Mouse (Mus musculus) neutrophil, adult 65 days (primary cell): ENCODE data around the gene Hist1h2ae. TPM values are rescaled to one million over a fixed set of nuclear protein-coding genes. Genes with fewer than 3 reads are reported as not detected.

ENCODE experiments used
- total RNA-seq: library from RNA; stranded (reverse); gene quantifications from 2 replicates; pipeline ENCODE4 v1.2.4, GENCODE M21; 2023

Gene Hist1h2ae
- total RNA-seq, result 112 and 128 TPM in 2 replicates

DNA sequence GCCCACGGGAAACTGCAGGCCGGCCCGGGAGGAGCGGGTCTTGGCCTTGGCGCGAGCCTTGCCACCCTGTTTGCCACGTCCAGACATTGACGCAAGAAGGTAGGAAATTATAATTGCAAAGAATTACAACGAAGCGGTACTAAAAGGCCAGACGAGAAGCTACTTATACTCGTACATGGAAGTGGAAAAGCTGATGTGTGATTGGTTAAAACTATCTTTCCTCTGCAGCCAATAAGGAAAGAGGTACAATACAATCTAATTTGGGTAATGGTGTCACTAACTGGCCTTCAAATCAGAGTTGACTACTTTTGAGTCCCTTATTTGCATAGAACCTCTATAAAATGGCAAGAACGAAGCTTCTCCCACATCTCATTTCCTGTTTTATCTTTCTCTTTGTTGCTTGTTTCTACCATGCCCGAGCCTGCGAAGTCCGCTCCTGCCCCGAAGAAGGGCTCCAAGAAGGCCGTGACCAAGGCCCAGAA lies at the start of gene Hist1h2ae, which contains the start of gene Hist1h2bg:
Gene Hist1h2ae, minus strand, starts transcription at position 199 of the 482 bp plus-strand sequence.
Gene Hist1h2bg, plus strand, starts transcription at position 375 of the 482 bp plus-strand sequence.

DNA sequence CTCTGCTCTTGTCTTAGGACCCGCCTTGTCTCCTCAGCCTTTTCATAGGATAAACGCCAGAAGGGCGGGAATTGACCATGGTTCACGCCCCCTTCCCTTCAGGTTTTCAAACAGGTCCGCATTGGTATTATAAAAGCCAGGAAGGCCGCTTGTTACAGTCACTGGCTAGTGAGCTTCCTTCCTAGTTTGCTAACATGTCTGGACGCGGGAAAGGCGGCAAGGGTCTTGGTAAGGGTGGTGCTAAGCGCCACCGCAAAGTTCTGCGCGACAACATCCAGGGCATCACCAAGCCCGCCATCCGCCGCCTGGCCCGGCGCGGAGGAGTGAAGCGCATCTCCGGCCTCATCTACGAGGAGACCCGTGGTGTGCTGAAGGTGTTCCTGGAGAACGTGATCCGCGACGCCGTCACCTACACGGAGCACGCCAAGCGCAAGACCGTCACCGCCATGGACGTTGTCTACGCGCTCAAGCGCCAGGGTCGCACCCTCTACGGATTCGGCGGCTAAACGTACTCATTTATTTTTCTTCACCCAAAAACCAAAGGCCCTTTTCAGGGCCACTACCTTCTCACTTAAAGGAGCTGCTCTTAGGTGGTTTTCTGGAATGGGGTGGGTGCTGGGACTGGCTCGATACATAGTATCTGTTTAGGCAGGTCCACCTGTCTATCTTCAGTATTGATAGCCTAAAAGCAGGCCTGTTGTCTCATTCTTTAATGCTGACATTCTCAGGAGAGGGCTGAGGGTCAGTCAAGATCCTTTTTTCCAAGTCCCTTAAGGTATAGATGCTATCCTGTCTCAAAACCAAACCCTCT lies 10.6 kb upstream of the Hist1h2ae start, which contains the start of gene Hist1h4d:
Gene Hist1h4d, plus strand, starts transcription at position 191 of the 811 bp plus-strand sequence.

DNA sequence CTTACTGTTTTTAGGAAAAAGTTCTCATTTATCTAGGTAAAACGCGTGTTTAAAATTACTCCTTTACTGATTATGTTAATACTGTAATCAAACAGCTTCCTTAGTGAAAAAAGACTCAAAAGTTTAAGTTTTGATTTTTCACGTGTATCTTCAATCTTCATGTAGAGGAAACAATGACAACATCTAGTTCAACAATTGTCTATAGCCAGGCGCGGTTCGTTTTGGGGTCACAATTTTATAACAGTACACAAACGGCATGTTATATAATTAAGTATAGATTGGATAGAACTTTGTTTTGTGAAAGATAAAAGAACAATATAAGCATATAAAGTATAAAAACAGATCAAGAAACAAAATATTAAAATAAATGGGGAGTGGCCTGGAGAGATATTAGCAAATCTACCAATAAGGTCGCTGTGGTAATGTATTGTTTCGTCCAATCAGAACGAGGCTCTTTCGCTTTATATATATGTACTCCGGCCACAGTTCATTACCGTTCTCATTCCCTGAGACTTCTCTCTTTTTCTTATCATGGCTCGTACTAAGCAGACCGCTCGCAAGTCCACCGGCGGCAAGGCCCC lies 4.3 kb upstream of the Hist1h2ae start, which contains the start of gene Hist1h3d:
Gene Hist1h3d, plus strand, starts transcription at position 493 of the 581 bp plus-strand sequence.

GRCm38 (mm10) chr13:23573898-23574524 lies 3.0 kb upstream of the Hist1h2ae start, which contains the start of the genes Hist1h2bf and Hist1h2ad:
Hist1h2bf (minus strand) TSS chr13:23574196.
Hist1h2ad (plus strand) TSS chr13:23574381.

GRCm38 (mm10) chr13:23561883-23562659 lies 8.9 kb downstream of the Hist1h2ae start, which contains the start of gene Hist1h3e:
Hist1h3e (minus strand) TSS chr13:23562369.

DNA sequence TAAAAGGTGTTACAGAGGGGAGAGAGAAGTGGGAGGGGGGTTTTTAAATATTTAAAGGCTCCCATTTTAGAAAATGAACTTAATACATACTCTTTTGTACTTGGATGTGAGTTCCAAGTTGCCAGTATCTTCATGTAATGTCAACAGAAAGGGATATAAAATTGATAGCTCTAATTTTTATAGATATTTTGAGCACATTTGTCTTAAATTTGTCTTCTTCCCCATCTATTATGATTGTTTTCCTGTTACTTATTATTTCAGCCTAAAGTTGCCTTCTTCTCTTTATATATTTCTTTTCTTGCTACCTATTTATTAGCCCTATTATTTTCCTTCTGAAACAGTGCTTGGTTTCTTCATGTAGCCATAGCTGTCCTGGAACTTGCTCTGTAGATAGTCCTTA lies 18.1 kb downstream of the Hist1h2ae start, which contains the start of gene Hist1h1d:
Gene Hist1h1d, plus strand, starts transcription at position 301 of the 400 bp plus-strand sequence.

GRCm38 (mm10) chr13:23551146-23551834 lies 19.7 kb downstream of the Hist1h2ae start, which contains the start of gene Hist1h4f:
Hist1h4f (minus strand) TSS chr13:23551648.

GRCm38 (mm10) chr13:23543965-23544786 lies 26.8 kb downstream of the Hist1h2ae start, which contains the start of gene Hist1h3f:
Hist1h3f (plus strand) TSS chr13:23544052.

GRCm38 (mm10) chr13:23542999-23543607 lies 27.9 kb downstream of the Hist1h2ae start, which contains the start of gene Hist1h2bh:
Hist1h2bh (minus strand) TSS chr13:23543392.

DNA sequence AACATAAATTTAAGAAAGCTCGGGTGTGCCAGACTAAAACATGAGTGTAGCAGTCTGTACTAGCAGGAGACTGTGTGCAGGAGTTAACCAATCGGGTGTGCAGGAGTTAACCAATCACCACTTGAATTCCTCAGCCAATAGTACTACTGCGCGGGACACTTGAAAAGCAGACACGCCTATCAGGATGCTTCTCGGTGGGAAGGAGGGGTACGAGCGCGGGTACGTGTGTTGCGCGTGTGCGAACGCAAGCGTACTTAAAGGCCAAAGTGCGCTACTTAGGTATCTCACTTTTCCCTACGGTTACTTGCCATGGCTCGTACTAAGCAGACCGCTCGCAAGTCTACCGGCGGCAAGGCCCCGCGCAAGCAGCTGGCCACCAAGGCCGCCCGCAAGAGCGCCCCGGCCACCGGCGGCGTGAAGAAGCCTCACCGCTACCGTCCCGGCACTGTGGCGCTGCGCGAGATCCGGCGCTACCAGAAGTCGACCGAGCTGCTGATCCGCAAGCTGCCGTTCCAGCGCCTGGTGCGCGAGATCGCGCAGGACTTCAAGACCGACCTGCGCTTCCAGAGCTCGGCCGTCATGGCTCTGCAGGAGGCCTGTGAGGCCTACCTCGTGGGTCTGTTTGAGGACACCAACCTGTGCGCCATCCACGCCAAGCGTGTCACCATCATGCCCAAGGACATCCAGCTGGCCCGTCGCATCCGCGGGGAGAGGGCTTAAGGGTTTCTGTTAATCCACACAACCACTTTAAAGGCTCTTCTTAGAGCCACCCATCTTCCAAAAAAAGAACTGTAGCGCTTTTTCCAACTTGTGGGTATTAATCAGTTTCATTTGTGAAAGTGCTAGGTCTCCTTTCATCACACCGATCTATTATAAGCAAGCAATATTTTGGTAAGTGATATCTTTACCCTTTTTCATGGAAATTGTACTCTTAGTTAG lies 35.6 kb downstream of the Hist1h2ae start, which contains the start of gene Hist1h3g:
Gene Hist1h3g, plus strand, starts transcription at position 286 of the 939 bp plus-strand sequence.

DNA sequence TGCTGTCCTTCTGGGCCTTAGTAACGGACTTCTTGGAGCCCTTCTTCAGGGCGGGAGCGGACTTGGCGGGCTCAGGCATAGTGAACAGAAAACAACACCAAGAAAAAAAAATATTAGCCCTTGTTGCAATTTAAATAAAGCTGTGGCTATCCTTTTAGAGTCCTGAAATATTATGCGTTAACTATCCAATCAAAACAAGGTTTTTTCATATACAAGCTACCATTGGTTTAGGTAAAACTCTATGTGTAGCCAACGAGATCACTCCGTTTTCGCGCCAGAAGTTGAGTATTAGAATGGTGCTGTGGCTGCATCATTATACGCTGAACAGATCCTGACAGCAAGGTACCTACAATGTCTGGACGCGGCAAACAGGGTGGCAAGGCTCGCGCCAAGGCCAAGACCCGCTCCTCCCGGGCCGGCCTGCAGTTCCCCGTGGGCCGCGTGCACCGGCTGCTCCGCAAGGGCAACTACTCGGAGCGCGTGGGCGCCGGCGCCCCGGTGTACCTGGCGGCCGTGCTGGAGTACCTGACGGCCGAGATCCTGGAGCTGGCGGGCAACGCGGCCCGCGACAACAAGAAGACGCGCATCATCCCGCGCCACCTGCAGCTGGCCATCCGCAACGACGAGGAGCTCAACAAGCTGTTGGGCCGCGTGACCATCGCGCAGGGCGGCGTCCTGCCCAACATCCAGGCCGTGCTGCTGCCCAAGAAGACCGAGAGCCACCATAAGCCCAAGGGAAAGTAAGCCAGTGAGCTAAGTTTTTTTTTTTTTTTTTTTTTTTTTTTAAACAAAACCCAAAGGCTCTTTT lies 37.3 kb downstream of the Hist1h2ae start, which contains the start of gene Hist1h2af:
Gene Hist1h2af, plus strand, starts transcription at position 347 of the 808 bp plus-strand sequence.

DNA sequence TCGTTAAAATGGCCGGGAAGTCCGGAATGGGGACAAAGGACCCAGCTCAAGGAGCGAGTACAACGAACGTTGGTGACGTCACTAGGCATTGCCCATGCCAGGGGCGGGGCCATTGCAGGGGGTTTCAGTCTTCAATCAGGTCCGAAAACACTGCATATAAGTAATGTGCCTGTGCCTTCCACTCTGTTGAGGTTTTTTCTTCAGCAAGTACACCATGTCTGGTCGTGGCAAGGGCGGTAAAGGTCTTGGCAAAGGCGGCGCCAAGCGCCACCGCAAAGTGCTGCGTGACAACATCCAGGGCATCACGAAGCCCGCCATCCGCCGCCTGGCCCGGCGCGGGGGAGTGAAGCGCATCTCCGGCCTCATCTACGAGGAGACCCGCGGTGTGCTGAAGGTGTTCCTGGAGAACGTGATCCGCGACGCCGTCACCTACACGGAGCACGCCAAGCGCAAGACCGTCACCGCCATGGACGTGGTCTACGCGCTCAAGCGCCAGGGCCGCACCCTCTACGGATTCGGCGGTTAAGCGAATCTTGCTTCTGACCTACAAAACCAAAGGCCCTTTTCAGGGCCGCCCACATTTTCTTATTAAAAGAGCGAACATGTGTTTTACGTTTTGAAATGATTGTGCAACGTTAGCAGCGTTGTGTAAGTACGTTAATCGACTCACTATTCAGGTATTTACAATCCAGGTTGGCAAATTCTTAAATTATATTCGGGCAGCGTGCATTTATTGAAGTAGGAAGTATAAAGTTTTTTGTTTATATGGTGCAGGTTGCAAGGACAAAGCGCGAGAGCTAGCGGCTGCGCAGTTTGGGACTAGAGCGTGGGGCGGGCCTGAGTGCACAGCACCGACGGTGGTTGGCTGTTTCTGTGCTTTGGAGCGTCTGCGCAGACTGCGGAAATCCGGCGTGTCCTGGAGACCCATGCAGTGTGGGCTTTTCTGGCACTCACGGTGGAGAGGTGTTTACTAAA lies 39.8 kb downstream of the Hist1h2ae start, which contains the start of gene Hist1h4h:
Gene Hist1h4h, plus strand, starts transcription at position 150 of the 975 bp plus-strand sequence.

